Mouse (Mus musculus): ENCODE data around the gene 4930562C15Rik.

DNA sequence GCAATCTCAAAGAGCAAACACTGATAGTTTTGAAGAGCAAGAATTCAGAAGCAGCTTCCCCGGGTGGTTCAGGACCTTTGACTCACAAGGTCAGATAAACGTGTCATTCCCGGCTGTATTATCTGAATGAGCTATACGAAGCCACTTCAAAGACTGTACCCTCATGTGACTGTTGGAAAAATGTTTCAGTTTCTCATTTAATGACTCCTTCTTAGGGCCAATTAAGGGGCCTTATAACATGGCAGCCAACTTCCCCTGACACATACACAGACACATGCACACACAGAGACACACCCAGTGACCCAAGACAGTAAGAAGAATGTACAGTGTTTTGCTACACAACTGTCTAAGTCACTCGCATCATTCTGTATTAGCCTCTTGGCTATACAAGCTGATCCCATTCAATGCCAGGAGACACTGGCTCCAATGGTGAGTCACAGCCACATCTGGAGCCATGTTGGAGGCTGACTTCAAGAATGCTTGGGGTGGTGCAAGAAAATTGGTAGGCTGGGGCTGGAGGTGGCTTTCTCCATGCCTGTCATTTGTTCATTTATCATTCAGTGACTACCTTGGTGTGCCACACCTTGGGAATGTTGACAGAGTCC, 19.9 kb downstream of the 4930562C15Rik start:
- TF ChIP-seq POLR2A (IDR thresholded peaks at IDR 0.05; ENCODE audit: borderline replicate concordance, control insufficient read depth, low read depth, low read length) (no peak), CTCF (IDR thresholded peaks at IDR 0.05; ENCODE audit: control insufficient read depth, insufficient read depth, low read length) (no peak)

Measured in bone marrow, adult 2 months (tissue).